Mouse (Mus musculus) ES-Bruce4 (cell line): ENCODE measurements around the gene Ttn. TPM values are rescaled to one million over a fixed set of nuclear protein-coding genes. Genes with fewer than 3 reads are reported as not detected.

Experiments used
- H3K27ac ChIP-seq: 2 replicates; pipeline ENCODE4 v1.5.1; 2012; ENCODE audit warnings: low read length, inconsistent platforms; ENCODE audit not compliant: insufficient read depth
- H3K27me3 ChIP-seq: 2 replicates; pipeline ENCODE4 v1.6.1; 2012; ENCODE audit warnings: mild to moderate bottlenecking, low read length, inconsistent platforms; ENCODE audit not compliant: control insufficient read depth, poor library complexity, insufficient read depth, severe bottlenecking
- H3K36me3 ChIP-seq: 2 replicates; pipeline ENCODE4 v1.6.1; 2012; ENCODE audit warnings: inconsistent platforms, mild to moderate bottlenecking, low read length, moderate library complexity; ENCODE audit not compliant: control insufficient read depth, poor library complexity, insufficient read depth, severe bottlenecking
- H3K4me1 ChIP-seq: one replicate; pipeline ENCODE4 v1.8.1; 2011; ENCODE audit warnings: low read length; ENCODE audit not compliant: control insufficient read depth, insufficient read depth
- H3K4me3 ChIP-seq: 2 replicates; pipeline ENCODE4 v1.5.1; 2011; ENCODE audit warnings: low read depth, mild to moderate bottlenecking, low read length
- H3K9ac ChIP-seq: 2 replicates; pipeline ENCODE4 v1.6.1; 2012; ENCODE audit warnings: low read depth, mild to moderate bottlenecking, inconsistent platforms; ENCODE audit not compliant: poor library complexity, severe bottlenecking
- H3K9me3 ChIP-seq: replicated peaks from 2 replicates; pipeline ENCODE4 v1.6.1; 2012; ENCODE audit warnings: mild to moderate bottlenecking, low read length, inconsistent platforms; ENCODE audit not compliant: control insufficient read depth, poor library complexity, insufficient read depth, severe bottlenecking
- CTCF ChIP-seq: IDR thresholded peaks from one replicate; pipeline ENCODE4 v1.8.1; 2011; ENCODE audit warnings: low read depth, low read length
- EP300 ChIP-seq: IDR thresholded peaks from 2 replicates; pipeline ENCODE4 v1.6.1; 2011; ENCODE audit warnings: low read depth, low read length; ENCODE audit not compliant: insufficient read depth
- POLR2A ChIP-seq: IDR thresholded peaks from one replicate; pipeline ENCODE4 v1.8.1; 2011; ENCODE audit warnings: low read length; ENCODE audit not compliant: insufficient read depth
- polyA plus RNA-seq: library from polyadenylated mRNA; stranded (reverse); fragments of >200 nt; gene quantifications from 2 replicates; pipeline ENCODE4 v1.2.4, GENCODE M21; 2011; ENCODE audit warnings: low read depth; ENCODE audit not compliant: missing spikeins, insufficient read depth, insufficient read length

The Ttn gene
- polyA plus RNA-seq, 1 experiment: 0.30 TPM

GRCm38 (mm10) chr2:77003148-77003547 is 20.8 kb upstream of the Ttn start:
- H3K9me3 ChIP-seq: no peaks in the 10 kb centered on the region
- H3K27ac ChIP-seq: no peak overlapping the region
- no peak overlapping the region for H3K9ac ChIP-seq
- H3K36me3 ChIP-seq: no peaks in the 10 kb centered on the region
- no peaks in the 10 kb centered on the region for H3K4me1 ChIP-seq
- TF ChIP-seq EP300: no peak
- TF ChIP-seq CTCF: no peak
- TF ChIP-seq POLR2A: no peak
- H3K4me3 ChIP-seq: no peak overlapping the region
- no peaks in the 10 kb centered on the region for H3K27me3 ChIP-seq

DNA sequence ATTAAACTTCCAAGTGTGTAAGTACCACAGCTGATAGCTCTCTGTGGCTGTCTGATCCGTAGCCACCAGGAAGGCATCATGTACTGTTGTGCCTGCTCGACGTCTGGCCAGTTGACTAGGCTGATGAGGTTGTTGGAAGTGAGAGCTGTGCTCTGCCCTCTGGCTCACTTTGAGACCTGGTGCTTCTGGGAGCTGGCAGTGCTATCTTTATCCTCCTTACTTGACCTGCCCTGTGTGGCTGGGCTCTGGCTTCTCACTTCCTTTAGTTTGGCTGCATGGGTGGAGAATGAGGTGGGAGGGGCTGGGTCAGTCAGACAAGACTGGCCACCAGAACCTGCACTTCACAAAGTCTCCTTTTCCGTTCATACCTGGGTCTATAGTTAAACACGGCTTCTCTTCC is 16.0 kb upstream of the Ttn start:
- TF ChIP-seq EP300 (no peak), POLR2A (no peak), CTCF (no peak)
- Histone ChIP-seq H3K27ac (no peak overlapping the region), H3K4me1 (no peaks in the 10 kb centered on the region), H3K36me3 (no peaks in the 10 kb centered on the region), H3K4me3 (no peak overlapping the region), H3K9me3 (no peaks in the 10 kb centered on the region), H3K9ac (no peak overlapping the region), H3K27me3 (no peaks in the 10 kb centered on the region)

DNA sequence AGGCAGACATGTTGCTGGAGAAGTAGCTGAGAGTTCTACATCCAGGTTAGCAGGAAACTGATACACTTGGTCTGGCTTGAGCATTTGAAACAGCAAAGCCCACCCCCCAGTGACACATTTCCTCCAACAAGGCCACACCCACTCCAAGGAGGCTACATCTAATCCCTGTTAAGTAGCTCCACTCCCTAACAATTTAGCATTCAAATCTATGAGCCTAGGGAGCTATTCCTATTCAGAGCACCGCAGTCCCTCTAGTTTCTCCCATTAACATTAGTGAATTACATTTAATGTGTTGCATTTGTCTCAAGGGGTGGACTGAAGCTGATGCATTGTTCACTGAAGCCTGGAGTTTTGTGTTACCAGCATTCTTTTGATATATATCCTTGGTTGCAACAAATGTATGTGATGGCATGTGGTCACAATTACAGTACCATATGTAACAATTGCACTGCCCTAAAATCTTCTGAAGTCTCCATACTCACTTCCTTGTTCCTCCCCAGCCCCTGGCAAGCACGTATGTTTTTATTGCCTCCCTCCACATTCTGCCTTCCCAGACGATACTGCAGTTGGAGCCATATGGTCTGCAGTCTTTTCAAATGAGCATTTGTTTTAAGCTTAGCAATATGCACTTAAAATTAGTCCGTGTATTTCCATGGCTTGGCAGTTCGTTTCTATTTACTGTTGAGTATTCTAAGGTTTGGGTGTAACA is 10.3 kb upstream of the Ttn start:
- TF ChIP-seq CTCF (no peak), EP300 (no peak), POLR2A (no peak)
- H3K27ac ChIP-seq: no peak overlapping the region
- H3K27me3 ChIP-seq: no peaks in the 10 kb centered on the region
- no peak overlapping the region for H3K9ac ChIP-seq
- H3K9me3 ChIP-seq: no peaks in the 10 kb centered on the region
- no peaks in the 10 kb centered on the region for H3K36me3 ChIP-seq
- H3K4me1 ChIP-seq: no peaks in the 10 kb centered on the region
- no peak overlapping the region for H3K4me3 ChIP-seq

DNA sequence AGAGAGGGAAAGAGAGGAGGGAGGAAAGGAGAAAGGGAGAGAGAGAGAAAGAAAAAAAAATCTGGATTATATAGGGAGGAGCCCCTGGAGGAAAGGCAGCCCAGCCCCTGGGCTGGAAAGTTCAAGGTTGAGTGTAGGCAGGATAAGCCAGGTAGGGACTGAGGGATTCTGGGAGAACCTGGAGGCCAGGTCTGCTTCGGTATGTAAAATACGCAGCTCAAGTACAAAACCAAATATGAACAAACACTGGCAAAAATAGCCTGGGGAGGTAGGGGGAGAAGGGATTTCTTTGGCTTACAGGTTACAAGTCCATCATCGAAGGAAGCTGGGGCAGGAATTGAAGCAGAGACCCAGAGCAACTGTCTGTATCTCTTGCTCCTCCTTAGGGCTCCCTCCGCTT is 5.0 kb upstream of the Ttn start:
- H3K36me3 ChIP-seq: no peaks in the 10 kb centered on the region
- H3K4me1 ChIP-seq: no peaks in the 10 kb centered on the region
- H3K9ac ChIP-seq: no peak overlapping the region
- TF ChIP-seq EP300 (no peak), CTCF (no peak), POLR2A (no peak)
- H3K4me3 ChIP-seq: no peak overlapping the region
- no peak overlapping the region for H3K27ac ChIP-seq
- no peaks in the 10 kb centered on the region for H3K27me3 ChIP-seq
- H3K9me3 ChIP-seq: no peaks in the 10 kb centered on the region

DNA sequence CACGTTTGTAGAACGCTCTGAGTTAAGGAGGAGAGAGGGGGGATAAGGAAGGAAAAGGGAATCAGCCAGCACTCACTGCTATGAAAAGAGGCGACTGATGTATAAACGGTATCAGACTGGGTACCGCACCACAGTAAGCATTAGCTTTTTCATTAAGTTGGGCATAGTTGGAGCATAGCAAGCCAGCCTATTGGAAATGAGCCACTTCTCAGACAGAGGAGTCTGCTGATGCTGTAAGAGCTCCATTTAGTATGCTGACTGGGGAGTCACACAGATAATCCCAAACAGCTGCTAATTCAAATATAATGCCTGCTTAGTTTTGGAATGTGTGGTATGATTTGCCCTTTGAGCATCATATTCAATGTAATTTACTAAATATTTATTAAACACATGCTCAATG is 2.0 kb upstream of the Ttn start:
- Histone ChIP-seq H3K36me3 (no peaks in the 10 kb centered on the region), H3K4me3 (no peak overlapping the region), H3K27ac (no peak overlapping the region), H3K27me3 (no peaks in the 10 kb centered on the region), H3K9ac (no peak overlapping the region), H3K4me1 (no peaks in the 10 kb centered on the region), H3K9me3 (no peaks in the 10 kb centered on the region)
- no peak for TF ChIP-seq EP300
- no peak for TF ChIP-seq POLR2A
- TF ChIP-seq CTCF: no peak

DNA sequence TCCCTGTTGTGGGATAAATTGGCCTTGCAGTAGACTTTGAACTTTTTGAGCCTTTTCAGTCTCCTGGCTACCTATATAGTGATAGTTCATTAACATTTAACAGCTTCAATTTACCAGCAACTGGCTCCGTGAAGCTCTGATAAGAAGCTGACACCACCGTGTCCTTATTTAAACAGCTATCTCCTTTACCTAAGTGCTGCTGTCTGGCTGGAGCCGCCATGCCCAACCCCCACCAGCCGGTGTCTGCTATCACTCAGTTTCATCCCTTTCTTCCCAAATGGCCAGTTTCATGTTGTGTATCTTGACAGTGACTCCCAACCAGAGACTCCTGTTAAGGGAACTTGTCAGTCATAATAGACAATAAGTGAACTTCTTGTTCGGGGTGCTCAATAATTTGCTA is 1.3 kb upstream of the Ttn start:
- Histone ChIP-seq H3K27ac (no peak overlapping the region), H3K4me3 (no peak overlapping the region), H3K36me3 (no peaks in the 10 kb centered on the region), H3K9ac (no peak overlapping the region), H3K9me3 (no peaks in the 10 kb centered on the region), H3K27me3 (no peaks in the 10 kb centered on the region), H3K4me1 (no peaks in the 10 kb centered on the region)
- TF ChIP-seq POLR2A: no peak
- TF ChIP-seq EP300: no peak
- TF ChIP-seq CTCF: no peak
